Mouse (Mus musculus) heart, adult 8-10 months (tissue): Measurements from ENCODE around the gene Lgmn. TPM values are rescaled to one million over a fixed set of nuclear protein-coding genes. Genes with fewer than 3 reads are reported as not detected.
A peak's percentile ranks its signal among the peaks of the same experiment; 100 is the strongest.

Source experiments
- DNase-seq: peaks from one replicate; pipeline ENCODE4 v3.0.0; 2022; ENCODE audit warnings: low spot score
- total RNA-seq, 4 experiments: library from RNA; stranded (reverse); gene quantifications; 2 replicates each; pipeline ENCODE4 v1.2.4; 2022

The Lgmn gene
- total RNA-seq, 4 experiments from 2014 or later = 53.7 to 64.8 (median 60.5) TPM

DNA sequence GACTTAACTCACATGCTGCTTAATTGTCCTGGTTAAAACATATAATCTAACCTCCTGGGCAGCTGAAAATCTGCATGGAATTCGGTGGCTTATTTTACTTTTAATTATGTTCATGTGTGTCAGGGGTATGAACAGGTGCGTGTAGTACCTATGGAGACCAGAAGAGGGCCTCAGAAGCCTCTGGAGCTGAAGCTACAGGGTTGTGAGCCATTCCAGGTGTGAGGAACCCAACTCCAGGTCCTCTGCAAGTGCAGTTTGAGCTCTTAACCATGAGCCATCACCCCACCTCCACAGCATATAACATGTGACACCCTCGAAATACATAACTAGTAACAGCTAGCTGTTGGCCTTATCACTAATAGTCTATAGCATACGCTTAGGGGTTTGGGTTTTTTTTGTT is 47.6 kb downstream of the Lgmn start:
- DNase-seq = no peak

DNA sequence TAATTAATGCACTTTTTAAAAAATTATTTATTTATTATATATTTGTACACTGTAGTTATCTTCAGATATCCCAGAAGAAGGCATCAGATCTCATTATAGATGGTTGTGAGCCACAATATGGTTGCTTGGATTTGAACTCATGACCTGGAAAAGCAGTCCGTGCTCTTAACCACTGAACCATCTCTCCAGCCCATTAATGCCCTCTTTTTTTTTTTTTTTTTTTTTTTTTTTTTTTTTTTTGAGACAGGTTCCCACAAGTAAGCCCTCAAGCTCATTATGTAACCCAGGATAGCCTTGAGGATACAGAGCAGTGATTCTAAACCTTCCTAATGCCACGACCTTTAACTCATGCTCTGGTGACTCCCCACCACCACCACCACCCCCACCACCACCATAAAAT is 48.5 kb downstream of the Lgmn start:
- DNase-seq = no peak

DNA sequence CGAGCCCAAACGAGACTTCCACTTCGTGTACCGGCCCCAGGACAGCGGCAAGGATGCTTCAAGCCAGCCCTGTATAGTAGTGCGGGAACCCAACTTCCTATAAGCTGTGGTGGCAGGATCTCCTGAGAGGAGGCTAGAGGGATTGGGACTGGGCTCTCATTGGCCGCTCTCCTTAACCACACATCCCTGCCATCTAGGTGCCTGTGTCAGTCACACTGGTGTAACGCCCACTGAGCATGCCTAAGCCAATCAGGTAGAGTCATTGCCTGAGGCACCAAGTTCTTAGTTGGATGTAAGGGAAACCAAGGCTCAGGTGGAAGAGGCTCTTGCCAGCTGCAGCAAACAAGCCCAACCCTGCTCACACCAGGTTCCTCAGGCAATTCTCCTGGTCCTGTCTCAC is 49.6 kb downstream of the Lgmn start:
- no peak for DNase-seq

DNA sequence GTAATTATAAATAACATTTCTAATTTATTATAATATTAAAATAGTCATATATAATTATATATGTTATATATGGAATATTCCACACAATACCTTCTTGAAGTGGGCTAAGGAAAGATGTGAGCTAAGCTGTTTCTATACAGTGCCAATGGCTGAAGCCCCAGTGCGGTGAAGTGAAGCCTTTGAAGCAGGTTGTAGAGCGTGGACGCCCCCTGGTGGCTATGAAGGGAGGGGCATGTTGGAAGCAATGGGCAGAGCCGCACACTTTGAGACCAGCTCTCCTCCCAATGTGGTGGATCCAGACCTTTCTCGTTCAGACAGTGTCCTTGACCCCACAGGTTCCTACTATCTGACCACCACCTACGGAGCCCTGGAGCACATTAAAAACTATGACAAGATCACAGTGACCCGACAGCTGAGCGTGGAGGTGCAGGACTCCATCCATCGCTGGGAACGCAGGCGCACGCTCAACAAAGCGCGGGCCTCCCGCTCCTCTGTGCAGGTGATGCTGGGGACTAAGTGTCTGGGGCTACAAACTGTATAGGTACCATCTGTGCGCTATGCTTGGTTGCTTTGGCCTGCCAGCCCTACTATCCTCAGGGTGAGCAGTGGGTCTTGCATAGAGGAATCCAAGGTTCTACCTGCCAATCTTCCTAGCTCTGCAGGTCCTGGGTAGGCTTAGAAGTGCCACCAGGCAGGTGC is 52.2 kb downstream of the Lgmn start:
- peak; percentile 81 for DNase-seq

DNA sequence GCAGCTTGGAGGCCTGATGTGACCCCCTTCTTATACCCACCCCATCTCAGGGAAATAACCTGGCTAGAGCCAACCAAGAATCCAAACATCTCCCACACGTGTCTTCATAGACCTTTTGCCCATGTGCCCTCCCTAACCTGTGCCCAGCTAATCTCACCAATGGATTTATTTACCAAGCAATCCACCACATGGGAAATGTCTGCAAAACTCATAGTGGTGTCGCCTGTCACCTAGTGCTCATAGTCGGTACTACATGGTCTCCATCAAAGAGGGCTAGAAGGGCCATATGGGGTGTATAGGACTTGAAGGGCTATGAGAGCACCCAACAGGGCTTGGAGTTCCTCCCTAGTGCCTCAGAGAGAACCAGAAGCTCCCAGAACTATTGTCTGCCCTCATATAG is 54.8 kb downstream of the Lgmn start:
- peak; percentile 35 for DNase-seq

DNA sequence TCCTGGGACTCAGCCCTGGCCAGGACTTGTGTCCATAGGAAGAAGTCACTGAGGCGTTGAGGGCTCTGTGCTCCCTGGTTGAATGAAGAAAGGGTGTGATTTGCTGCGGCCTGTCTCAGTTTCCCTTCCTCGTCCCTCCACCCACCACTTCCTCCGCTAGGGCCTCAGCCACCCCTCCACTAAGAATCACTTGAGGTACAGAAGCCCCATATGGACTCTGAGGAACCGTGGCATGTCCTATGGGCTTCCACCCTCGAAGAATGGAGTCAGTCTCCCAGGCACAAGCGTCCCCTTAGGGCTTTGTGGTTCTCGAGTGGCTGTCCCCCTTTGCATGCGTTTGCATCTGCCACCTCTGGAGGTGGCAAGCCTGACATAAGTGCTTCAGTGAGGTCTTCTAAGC is 56.3 kb downstream of the Lgmn start:
- no peak for DNase-seq

DNA sequence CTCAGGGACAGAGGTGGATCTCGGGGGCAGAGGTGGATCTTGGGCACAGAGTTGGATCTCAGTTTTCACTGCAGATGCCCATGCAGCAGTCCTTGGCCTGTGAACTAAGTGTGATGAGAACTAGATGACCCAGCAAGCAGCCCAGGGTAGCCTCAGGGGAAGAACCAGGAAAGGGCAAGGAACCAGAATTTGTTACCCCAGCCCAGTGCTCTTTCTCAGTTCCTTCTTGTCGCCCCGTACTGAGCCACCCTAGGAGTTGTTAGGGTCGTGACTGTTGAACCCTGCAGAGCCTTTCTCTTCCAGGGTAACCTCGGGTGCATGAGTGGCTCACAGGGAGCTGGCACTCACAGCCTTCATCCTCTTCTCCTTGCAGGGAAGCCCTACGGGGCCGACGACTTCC is 57.4 kb downstream of the Lgmn start:
- no peak for DNase-seq

DNA sequence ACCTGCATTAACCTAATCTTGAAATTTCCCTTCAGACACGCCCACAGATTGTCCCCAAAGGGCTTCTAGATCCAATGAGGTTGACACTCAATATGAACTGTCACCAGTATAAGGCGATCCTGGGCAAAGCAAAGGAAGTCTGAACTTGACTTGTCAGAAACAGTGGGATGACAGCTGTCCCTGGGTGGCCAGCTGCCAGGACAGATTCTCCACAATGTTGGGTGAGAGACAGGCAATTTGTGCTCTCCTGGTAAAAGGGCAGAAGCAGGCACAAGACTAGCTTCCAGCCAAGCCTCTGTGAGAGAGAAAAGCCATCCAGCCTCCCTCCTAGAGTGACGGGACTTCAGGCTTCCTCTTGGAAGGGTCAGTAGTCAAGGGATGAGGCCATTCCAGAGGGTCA is 67.3 kb downstream of the Lgmn start:
- no peak for DNase-seq

DNA sequence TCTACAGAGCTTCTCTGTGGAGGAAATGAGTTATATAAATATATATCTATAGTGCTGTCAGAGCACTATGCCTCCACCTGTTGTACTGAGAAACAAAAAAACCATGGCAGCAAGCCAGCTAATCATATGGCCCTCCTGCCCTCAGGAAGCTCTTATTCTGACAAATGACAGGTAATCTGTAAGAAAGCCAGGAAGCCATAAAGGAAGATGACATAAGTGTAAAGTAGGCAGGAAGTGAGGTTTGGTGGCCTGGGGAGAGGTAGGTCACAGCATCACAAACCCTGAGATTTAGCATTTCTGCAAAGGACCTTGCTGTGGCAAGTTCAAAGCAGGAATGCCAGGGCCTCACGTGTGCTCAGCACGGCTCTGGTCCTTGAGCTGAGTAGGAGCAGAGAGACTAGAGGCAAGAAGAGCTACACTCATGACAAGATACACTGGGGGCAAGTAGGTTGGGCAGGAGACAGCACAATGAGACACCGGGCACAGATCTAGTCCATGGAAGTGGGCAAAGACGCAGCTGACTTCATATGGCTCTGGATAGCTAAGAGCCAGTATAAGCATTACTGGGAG is 68.6 kb downstream of the Lgmn start:
- DNase-seq = no peak

DNA sequence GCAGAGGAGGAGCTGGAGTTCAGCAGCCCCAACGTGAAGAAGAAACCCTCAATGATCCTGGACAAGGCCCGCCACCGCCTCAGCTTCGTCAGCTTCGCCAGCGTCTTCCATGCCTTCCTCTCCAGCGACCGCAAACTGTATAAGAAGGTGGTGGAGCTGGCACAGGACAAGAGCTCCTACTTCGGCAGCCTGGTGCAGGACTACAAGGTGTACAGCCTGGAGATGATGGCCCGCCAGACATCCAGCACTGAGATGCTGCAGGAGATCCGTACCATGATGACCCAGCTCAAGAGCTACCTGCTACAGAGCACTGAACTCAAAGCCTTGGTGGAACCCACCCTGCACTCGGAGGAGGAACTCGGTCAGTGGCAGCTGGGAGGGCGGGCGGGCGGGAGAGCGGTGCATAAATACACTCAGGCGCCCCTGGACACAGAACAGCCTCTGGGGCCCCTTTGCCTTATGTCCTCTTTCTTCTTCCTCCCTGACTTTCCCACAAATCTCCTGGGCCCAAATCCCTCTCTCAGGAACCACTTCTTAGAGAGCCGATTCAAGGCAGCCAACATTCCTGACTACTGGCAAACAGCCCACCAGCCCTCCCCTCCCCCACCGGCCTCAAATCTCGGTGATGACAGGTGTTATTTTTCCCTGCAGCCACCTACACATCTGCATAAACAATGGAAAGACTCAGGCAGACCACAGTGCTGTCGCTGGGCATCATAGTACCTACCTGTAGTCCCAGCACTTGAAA is 70.0 kb downstream of the Lgmn start:
- no peak for DNase-seq

DNA sequence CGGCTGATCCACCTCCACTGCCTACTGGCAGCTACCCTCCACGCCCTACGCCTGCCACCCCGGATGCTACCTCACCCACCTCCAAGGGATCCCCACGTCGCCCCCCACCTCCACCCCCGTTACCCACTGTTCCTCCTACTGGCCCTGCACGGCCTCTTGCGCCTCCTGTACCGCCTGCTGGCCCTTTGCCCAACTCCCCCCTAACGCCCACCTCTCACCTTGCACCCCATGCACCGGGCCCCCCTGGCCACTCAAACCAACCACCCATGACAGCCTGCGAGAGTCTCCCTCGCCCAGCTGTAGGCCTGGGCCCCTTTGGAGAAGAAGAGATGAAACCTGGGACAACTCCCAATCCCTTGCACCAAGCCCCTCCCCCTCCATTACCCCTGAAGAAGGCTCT is 71.1 kb downstream of the Lgmn start:
- no peak for DNase-seq

DNA sequence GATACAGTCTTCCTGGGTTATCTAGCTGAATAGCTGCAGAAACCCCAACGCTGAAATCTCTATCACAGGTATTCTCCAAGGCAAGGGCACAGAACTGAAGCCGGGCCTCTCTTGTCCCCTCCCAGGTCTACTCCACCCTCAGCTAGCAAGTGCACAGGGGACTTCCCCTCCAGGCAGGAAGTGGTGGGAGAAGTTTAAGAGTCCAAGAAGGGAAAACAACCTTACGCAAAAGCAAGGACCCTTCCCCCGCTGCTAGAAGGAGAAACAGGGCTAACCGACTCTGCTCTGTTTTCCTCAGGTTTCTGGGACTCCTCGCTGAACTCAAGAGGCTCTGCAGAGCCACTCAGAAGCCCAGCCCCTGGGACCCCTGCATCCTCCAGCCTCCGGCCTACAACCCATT is 71.5 kb downstream of the Lgmn start:
- DNase-seq = no peak

DNA sequence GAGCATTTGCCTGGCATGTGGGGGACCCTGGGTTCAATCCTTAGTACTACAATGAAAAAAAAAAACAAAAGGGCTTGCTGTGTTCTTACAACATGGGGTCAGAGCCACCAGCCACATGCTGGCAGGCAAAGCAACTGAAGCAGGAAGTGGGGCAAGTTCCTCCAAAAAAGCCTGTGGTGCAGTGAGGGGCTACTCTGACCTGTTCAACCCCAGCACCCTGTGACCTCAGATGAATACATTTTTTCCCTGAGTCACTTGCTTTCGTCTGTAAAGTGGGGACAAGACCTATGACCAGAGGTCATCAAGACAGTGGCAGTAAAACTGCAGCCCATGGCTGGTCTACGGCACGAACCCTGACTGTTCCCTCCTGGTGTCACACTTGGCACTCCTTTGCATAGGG is 72.5 kb downstream of the Lgmn start:
- DNase-seq = no peak

DNA sequence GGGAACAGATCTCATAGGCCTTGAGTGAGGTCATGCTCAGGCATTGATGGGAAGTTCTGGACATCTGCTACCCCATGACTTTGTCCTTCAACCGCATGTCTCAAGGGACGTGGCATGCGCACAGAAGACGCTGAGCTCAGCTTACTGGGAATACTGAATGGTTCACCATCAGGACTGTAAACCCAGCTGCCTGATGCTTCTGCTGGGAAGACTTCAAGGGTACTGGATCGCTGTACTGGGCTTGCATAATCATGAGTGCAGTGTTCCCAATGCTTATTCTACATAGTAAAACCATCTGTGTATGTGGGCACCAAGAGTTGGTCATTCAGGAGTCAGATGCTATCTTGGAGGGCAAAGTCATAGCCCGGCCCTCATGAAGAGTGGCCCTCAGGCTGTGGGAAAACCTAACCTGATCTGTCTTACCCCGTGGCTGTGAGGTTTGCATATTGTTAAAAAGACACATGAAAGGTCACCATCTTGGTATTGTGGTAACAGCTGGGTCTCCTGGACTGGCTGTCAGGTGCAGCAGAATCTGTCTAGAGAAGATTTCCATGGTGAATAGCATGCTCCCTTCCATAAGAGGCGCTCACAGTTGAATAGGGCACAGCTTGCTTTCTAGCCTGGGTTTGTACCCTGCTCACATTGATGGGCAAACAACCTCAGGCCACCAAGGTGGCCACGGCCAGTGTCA is 73.3 kb downstream of the Lgmn start:
- DNase-seq = no peak

DNA sequence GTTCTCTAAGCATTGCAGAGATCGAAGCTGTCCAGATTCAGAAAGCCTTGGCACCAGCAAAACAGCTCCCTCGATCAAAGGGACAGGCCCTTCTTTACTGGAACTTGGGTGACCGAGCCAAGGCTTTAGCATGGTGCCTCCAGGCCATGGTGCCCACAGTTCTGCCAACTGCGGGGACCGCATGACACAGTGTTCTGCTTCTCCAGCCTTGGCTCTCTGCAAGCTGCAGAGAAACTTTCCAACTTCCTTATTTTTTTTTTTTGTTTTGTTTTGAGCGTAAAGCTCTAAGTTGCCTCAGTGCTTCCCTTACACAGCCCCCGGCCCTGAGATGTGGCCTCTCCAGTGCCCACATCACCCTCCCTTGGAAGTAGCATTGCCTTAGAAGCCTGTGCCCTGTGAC is 74.6 kb downstream of the Lgmn start:
- no peak for DNase-seq

DNA sequence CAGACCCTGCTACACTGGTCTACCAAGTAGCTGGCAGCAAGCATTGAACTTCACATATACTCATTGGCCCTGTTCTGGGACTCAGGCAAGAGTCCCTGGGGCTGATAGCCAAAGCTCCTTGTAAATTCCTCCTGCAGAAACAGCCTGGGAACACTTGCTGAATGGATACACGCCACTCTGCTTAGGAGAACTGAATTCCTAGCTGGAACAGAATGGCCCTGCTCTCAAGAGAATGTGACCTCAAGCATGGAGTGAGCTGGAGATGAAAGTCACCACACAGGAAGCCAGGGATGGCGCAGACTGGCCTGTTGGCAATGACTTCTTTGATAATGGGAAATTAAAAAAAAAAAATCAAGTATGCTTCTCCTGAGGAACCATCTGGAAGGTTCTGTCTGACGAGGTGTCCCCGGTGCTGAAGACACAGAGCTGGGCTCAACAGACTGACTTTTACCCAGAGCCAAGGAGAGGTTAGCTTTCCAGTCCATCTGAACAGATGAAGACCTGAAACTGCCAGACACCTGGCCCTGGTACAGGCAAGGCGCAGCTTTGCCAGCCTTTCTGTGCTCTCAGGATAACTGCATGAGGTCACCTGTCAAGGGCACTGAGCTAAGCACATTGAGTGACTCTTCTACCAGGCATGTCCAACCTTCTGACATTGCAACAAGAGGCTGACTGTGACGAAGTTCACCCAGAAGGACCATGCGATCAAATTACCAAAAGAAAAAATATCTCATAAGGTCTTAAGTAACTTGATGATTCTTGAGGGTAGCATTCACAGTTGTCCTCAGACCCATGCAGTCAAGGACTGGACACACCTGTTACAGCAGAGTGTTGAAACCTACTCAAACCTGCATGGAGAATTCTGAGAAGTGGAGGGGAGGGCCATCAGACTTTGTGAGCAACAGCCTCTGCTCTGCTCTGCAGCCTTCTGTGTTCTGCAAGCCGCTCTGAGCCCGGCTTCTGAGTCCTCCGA is 78.1 kb downstream of the Lgmn start:
- peak; percentile 32 for DNase-seq

DNA sequence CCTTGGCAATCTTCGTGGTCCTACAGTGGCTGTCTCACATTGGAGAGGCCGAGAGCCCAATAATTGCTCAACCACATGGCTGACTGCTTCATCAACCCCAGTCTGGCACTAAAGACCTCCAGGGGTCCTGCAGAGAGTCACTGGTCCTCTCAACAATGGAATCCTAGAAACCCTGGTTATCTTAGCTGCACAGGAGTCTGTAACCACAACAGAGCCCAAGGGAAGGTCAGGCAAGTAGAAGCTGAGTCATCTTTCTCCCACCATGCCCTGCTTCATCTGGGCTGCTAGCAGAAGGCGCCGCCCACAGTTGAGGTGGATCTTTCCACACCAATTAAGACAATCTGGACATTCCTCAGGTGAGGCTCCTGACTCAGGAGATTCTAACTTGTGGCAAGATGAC is 80.2 kb downstream of the Lgmn start:
- DNase-seq = no peak

DNA sequence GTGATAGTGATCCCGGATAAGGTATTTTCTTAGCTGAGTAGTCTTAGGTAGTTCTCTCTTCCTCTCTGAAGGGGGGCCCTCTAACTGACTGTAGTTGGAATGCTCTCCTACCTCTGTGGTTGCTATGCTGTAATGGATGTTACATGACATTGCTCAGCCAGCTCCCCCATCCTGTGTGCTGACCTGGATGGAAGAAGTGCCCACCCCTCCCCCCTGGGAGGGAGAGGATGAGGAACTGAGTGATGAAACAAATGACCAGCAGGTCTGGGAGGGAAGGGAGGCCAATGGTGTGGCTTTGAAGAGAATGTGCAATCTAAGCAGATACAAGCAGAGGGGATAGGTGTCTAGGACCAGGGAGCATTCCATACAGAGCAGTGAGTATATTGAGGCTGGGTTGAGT is 82.8 kb downstream of the Lgmn start:
- no peak for DNase-seq

DNA sequence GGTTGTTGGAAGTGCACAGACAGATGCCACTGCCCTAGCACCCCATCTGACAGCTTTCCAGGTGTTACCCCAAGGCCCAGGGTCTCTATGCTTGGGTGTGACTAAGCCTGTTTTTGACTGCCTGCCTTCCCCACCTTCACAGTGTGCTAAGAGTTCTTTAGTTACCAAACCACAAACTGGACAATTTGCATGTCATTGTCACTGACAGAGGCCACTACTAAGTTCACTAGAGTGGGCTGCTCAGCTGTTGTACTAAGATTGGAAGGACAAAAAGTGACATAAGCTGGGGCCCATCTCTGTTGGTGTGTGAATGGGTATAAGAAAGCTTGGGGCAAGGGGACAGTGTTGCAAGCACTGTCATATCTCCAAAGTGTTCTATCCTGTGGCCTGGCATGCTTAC is 83.8 kb downstream of the Lgmn start:
- no peak for DNase-seq

DNA sequence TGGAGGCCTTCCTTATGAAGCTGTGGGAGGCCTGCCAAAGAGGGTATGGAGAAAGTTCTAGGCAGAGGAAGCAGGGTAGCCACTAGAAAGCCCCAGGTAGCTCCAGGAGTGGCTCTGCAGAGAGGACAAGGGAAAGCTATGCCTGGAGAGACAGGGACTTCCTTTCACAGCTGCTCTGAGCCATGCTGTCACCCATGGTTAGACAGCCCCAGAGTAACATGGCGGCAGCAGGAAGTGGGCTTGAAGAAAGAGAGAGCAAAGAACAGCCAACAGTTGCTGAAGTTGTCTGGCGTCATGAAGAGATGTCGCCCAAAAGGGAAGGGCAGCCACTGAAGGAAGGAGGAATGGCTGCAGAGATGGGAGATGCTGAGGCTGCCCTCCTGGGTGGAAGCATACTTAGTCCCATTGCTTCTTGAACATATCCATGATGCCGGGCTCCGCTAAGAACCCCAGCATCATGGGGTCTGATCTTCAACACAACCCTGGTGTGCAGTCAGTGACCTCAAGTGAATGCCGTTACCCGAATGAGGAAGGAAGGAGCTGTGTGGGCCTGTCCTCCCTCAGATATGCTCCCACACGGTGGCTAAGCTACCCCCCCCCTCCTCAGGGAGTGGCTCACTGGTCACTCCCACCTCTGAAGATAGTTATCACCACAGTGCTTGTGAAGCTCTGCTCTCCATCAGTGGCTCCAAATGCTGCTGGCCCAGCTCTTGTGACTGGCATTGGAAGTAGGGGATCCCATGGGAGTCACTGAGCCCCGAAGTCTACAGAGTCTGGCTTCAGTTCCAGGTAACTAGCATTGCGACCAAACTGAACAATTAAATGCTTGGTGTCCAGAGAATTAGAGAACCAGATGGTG is 85.3 kb downstream of the Lgmn start:
- no peak for DNase-seq
